Mouse (Mus musculus) heart, adult 2 months (tissue): Measurements from ENCODE around the gene Acly. TPM values are rescaled to one million over a fixed set of nuclear protein-coding genes. Genes with fewer than 3 reads are reported as not detected.

Experiments
- DNase-seq, 2 experiments: peaks; one replicate each; pipeline ENCODE4 v3.0.0; 2021
- H3K27ac ChIP-seq: fragments of 200-600 bp; 2 replicates; pipeline ENCODE4 v1.8.1; 2022
- H3K27me3 ChIP-seq: fragments of 200-500 bp; 2 replicates; pipeline ENCODE4 v1.6.1; 2012; ENCODE audit warnings: mild to moderate bottlenecking, low read length, inconsistent platforms, mixed read lengths; ENCODE audit not compliant: control insufficient read depth, insufficient read depth
- H3K36me3 ChIP-seq: fragments of 200-500 bp; 2 replicates; pipeline ENCODE4 v1.6.1; 2012; ENCODE audit warnings: low read length, inconsistent platforms; ENCODE audit not compliant: control insufficient read depth, insufficient read depth
- H3K4me1 ChIP-seq: fragments of 200-500 bp; 2 replicates; pipeline ENCODE4 v1.6.1; 2011; ENCODE audit warnings: low read length; ENCODE audit not compliant: control insufficient read depth, insufficient read depth
- H3K4me3 ChIP-seq: fragments of 200-600 bp; 2 replicates; pipeline ENCODE4 v1.8.1; 2022
- H3K79me2 ChIP-seq: fragments of 200-500 bp; replicated peaks from 2 replicates; pipeline ENCODE4 v1.6.1; 2012; ENCODE audit warnings: mild to moderate bottlenecking, inconsistent platforms, low read length, moderate library complexity, mixed read lengths; ENCODE audit not compliant: control insufficient read depth, insufficient read depth
- H3K9ac ChIP-seq: fragments of 200-500 bp; 2 replicates; pipeline ENCODE4 v1.6.1; 2012; ENCODE audit warnings: low read depth, mild to moderate bottlenecking, control low read depth, inconsistent platforms, low read length, mixed read lengths
- CTCF ChIP-seq: fragments of 200-600 bp; IDR thresholded peaks from 2 replicates; pipeline ENCODE4 v1.8.1; 2022; ENCODE audit warnings: antibody characterized with exemption, mild to moderate bottlenecking, moderate library complexity
- EP300 ChIP-seq: fragments of 200-500 bp; IDR thresholded peaks from 2 replicates; pipeline ENCODE4 v1.6.1; 2011; ENCODE audit warnings: low read depth, low read length, control low read depth; ENCODE audit not compliant: insufficient read depth
- POLR2A ChIP-seq: fragments of 200-500 bp; IDR thresholded peaks from 2 replicates; pipeline ENCODE4 v1.6.1; 2011; ENCODE audit warnings: mild to moderate bottlenecking, low read depth, low read length, control low read depth; ENCODE audit not compliant: insufficient read depth
- WGBS: fragments of 180-500 bp; shearing (Covaris S2); methylation state at CpG from one replicate; pipeline ENCODE4 v1.1.7; 2018; 5-methylcytosine and 5-hydroxymethylcytosine counted together
- intact Hi-C: fragments of 180-260 bp; cut with DNase I; formaldehyde crosslinking; loops from one replicate; pipeline ENCODE4 v1.15.1; 2025
- polyA plus RNA-seq: library from polyadenylated mRNA; depleted of rRNA; stranded (reverse); fragments of >200 nt; gene quantifications from 2 replicates; pipeline ENCODE4 v1.2.3, GENCODE M21; 2012
- total RNA-seq, 2 experiments: library from RNA; stranded (reverse); gene quantifications; 2 replicates each; pipeline ENCODE4 v1.2.3; 2021

Acly gene
- total and polyA plus RNA-seq, 3 experiments = 25.5 to 74.7 (median 34.6) TPM

DNA sequence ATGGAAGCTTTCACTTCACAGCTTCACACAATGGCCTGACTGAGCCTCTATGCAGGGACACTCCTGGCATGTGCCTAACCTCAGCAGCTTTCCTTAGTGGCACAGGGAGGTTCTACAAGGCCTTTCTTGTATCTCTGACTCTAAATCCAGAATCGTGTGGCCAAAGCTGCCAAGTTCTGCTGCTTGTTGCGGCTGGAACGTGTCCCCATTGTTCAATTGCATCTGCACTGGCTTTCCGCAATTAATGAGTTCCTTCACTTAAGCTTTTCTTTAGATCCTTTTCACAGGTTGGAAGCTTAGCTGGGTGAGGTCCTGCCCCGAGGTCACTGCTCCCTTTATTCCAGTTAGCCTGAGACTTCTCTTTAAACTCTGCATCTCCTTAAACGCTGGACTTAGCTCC is 6.1 kb upstream of the Acly start:
- Histone ChIP-seq H3K9ac (no peak overlapping the region), H3K27ac (no peak overlapping the region), H3K27me3 (no peaks in the 10 kb centered on the region), H3K4me1 (no peaks in the 10 kb centered on the region), H3K36me3 (no peaks in the 10 kb centered on the region), H3K4me3 (no peak overlapping the region), H3K79me2 (no peaks in the 10 kb centered on the region)
- 80% methylated on average over 6 of the region's 6 CpGs for WGBS
- no peak for DNase-seq
- TF ChIP-seq POLR2A = no peak
- TF ChIP-seq CTCF = no peak
- no peak for TF ChIP-seq EP300
- intact Hi-C loops = no loop called here

GRCm38 (mm10) chr11:100528375-100529165 is 770 bp upstream of the Acly start:
- peaks cover 2% of the 10 kb centered on the region for H3K4me1 ChIP-seq
- peaks cover 1% of the 10 kb centered on the region; the same call in 1 of the 2 replicates for H3K79me2 ChIP-seq
- no peak for DNase-seq
- H3K27me3 ChIP-seq = no peaks in the 10 kb centered on the region
- intact Hi-C loops = loop anchor here (5.0 kb wide), 1 partner anchor 94 kb away; the partner anchor contains the start of gene Dnajc7
- peak overlapping the region; percentile 62 for H3K27ac ChIP-seq
- 34% methylated on average over 19 of the region's 19 CpGs for WGBS
- H3K4me3 ChIP-seq = peak overlapping the region; percentile 74
- peak overlapping the region; percentile 61 for H3K9ac ChIP-seq
- TF ChIP-seq EP300 (no peak), CTCF (no peak)
- no peaks in the 10 kb centered on the region for H3K36me3 ChIP-seq

DNA sequence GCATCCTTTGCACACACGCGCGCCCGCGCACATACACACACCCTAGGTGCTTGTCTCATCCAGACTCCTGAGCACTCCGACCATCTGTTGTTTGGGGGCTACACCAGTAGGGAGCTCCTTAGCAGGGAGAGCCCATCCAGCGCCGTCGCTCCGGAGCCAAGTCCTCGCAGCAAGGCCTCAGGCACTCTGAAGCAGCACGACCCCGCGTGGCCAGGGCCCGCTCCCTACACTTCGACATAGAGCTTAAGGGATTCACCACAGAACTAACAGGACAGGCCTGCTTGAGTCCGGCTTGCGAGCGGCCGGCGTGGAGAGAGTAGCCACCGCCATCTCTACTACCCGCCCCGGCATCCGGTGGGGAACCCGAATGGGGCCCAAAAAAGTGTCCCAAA is 738 bp downstream of the Acly start:
- peak overlapping the region; percentile 86 for H3K27ac ChIP-seq
- no peaks in the 10 kb centered on the region for H3K27me3 ChIP-seq
- peaks cover 1% of the 10 kb centered on the region; the same call in 1 of the 2 replicates for H3K79me2 ChIP-seq
- peak; percentile 69 to 73 for DNase-seq
- H3K36me3 ChIP-seq = no peaks in the 10 kb centered on the region
- TF ChIP-seq POLR2A (no peak), CTCF (peak; percentile 43), EP300 (no peak)
- WGBS = 1% methylated on average over 26 of the region's 26 CpGs
- peak overlapping the region; percentile 74 for H3K4me3 ChIP-seq
- peak overlapping the region; percentile 83 for H3K9ac ChIP-seq
- H3K4me1 ChIP-seq = peaks cover 2% of the 10 kb centered on the region
- intact Hi-C loops = loop anchor here (5.0 kb wide), 1 partner anchor 95 kb away; the partner anchor contains the start of gene Dnajc7

GRCm38 (mm10) chr11:100526052-100526816 is 1.6 kb downstream of the Acly start:
- intact Hi-C loops = loop anchor here (5.0 kb wide), 1 partner anchor 96 kb away; the partner anchor contains the start of gene Dnajc7
- Histone ChIP-seq H3K27me3 (no peaks in the 10 kb centered on the region), H3K27ac (no peak overlapping the region), H3K36me3 (no peaks in the 10 kb centered on the region), H3K9ac (no peak overlapping the region), H3K4me1 (peaks cover 2% of the 10 kb centered on the region), H3K4me3 (peak overlapping the region; percentile 74; the same call in 1 of the 2 replicates), H3K79me2 (peaks cover 1% of the 10 kb centered on the region; the same call in 1 of the 2 replicates)
- DNase-seq = no peak
- TF ChIP-seq POLR2A = no peak
- WGBS = 59% methylated on average over 15 of the region's 15 CpGs

- Histone ChIP-seq H3K4me1 (peaks cover 2% of the 10 kb centered on the region), H3K9ac (no peak overlapping the region), H3K27ac (no peak overlapping the region), H3K79me2 (peaks cover 1% of the 10 kb centered on the region; the same call in 1 of the 2 replicates), H3K27me3 (no peaks in the 10 kb centered on the region), H3K4me3 (no peak overlapping the region), H3K36me3 (no peaks in the 10 kb centered on the region)
- intact Hi-C loops = loop anchor here (5.0 kb wide), 1 partner anchor 97 kb away; the partner anchor contains the start of gene Dnajc7
- TF ChIP-seq POLR2A = no peak
- TF ChIP-seq CTCF = no peak
- DNase-seq = peak in 1 of 2 experiments; percentile 16
- 49% methylated on average over 11 of the region's 11 CpGs for WGBS
Observed at GRCm38 (mm10) chr11:100524987-100525630, 2.7 kb downstream of the Acly start.
